Mouse (Mus musculus): ENCODE measurements around the gene Gpr62. TPM values are rescaled to one million over a fixed set of nuclear protein-coding genes. Genes with fewer than 3 reads are reported as not detected.

The Gpr62 gene
- polyA plus RNA-seq (2012) = not detected in 2 replicates

DNA sequence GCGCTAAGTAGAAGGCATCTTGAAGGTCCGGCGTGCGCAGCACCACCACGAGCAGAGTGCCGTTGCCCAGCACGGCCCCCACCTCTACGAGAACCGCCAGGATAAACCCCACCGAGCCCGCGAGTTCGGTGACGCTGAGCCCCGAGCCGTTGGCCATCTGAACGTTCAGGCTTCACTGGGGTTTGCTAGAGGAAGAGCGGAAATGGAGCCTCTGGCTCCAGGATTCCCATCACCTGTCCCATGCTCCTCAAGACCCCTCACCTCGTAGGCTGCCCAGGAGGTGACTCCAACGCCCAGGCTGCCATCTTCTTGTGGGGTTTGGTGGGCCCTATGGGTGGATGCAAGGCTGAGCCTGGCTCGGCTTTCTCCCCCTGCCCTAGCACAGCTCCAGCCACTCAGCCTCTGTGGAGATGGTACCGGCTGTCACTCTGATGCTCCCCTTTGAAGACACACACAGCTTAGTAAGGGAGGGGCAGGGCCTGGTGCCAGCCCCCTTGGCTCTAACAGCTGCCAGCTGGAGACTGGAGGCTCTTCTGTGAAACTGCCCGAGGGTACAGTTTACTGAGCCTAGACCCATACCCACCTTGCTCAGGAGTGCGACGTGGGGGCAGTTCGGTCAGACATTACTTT is at the start of gene Gpr62:
Gene Gpr62, minus strand, starts transcription at position 368 of the 630 bp plus-strand sequence.
- TF ChIP-seq GATA1 (IDR thresholded peaks at IDR 0.05; ENCODE audit: low read length) = no peak

DNA sequence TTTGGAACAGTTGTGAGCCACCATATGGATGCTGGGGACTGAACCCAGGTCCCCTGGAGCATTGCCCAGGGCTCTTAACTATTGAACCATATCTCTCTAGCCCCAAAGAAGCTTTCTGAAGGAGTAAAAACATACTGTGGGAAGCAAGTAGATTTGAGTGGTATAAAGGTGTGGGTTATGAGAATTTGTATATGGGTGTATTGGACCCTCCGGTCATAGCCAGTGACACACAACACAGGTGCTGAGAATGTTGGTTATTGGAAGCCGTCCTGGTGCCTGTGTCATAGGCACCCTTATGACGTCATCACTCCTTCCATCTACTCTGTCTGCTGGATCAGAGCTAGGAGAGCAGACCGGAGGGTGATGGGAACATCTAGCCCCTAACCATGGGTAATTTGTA is 48.5 kb upstream of the Gpr62 start, which contains the start of gene Iqcf5:
Gene Iqcf5, plus strand, starts transcription at position 301 of the 400 bp plus-strand sequence.
- no peak for TF ChIP-seq GATA1 (IDR thresholded peaks at IDR 0.05; ENCODE audit: low read length)

DNA sequence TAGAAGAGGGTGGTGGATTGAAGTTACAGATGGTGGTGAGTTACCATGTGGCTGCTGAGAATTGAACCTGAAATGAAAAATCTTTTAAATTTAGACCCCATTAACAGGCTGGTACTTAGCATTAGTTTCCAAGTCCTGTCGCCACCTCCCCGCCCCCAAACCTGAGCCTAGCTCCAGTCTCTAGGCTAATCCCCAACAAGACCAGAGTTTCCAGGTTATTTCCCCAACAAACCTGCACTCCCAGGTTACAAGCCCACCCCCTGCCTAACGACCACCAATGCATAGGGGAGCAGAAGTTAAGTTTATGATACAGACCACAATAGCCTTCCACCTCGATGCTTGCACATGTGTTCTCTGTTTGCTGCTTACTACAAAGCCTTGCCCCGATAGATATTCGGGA is 47.8 kb upstream of the Gpr62 start:
- no peak for TF ChIP-seq GATA1 (IDR thresholded peaks at IDR 0.05; ENCODE audit: low read length)

DNA sequence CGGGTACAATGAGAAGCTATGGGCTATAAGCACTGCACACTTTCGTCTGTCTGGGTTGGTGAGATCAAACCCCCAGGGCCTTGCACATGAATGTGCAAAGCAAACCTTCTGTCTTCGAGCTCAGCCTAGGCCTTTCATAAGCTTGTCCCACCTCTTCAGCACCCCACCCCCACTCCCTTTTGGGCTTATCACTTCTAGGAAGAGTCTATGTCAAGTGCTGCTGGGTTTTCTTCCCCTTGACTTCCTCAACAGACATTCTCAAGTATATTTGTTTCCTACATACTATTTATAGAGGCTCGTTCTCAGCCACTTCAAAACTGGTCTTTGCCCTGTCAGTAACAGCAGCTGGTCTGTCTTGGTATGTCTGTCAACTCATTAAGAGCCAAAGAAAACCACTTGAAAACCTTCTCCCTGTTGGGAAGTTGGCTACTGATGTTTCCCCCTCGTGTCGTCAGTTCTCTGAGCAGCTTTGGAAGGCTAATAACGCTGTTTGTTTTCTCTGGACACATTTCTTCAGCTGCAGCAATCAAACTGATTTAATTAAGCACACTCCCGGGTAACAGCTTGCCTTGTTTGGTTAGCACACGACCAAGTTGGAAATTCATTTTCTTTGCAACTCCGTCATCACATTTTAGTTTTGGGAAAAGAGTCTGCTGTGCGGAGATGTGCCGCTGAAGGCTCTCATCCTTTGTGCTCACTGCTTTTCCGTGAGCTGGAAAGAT is 47.2 kb upstream of the Gpr62 start:
- TF ChIP-seq GATA1 (IDR thresholded peaks at IDR 0.05; ENCODE audit: low read length) = no peak

DNA sequence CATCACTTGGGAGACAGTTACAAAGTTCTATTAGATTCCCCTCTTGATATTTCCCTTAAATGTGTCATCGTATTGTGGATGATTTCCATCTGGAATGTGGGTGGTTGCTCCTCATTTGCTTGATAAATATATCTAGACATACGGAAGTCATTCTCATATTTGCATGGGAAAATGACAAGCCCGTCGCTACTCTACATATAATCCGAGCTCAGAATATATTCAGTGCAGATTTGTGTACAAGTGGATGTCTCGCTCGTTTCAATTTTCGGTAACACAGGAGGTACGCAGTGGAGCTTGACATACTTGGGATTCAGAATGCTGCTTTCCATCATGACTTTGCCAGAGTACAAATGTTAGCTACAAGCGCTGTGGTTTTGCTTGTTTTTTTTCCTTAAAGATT is 43.6 kb upstream of the Gpr62 start:
- TF ChIP-seq GATA1 (IDR thresholded peaks at IDR 0.05; ENCODE audit: low read length) = no peak

DNA sequence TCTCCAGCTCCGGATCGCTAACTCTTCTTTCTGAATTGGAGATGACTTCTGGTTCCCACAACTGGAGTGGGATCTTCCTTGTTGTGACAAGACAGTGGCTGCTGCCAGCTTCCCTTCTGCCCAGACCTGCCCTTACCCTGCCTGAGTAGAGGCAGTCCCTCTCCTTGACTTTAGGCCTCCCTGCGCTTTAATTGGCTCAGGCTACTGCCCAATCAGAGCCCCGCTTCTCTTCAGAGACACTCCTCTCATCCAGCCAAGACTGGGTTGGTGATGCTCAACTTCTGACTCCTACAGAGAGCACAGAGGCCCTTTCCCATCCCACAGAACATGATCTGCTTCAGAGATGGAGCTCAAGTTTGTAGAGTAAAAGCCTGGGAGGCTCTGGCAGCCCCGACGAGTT is 38.5 kb upstream of the Gpr62 start:
- TF ChIP-seq GATA1 (IDR thresholded peaks at IDR 0.05; ENCODE audit: low read length) = no peak

DNA sequence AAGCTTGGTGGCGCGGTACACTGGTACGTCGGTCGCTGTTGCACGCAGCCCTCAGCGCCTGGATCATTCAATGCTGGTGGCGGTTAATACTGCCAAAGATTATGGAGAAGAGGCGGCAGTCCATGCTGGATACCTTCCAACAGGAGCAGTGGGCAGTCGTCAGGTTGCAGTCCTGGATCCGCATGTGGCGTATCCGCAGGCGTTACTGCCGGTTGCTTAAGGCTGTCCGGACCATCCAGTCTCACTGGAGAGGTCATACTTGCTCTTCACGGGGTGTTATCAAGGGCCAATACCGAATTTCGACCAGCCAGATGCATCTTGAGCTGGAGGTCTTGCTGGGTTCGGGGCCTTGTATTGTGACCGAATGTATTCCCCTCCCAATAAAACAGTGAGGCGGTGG is 36.1 kb upstream of the Gpr62 start:
- no peak for TF ChIP-seq GATA1 (IDR thresholded peaks at IDR 0.05; ENCODE audit: low read length)

DNA sequence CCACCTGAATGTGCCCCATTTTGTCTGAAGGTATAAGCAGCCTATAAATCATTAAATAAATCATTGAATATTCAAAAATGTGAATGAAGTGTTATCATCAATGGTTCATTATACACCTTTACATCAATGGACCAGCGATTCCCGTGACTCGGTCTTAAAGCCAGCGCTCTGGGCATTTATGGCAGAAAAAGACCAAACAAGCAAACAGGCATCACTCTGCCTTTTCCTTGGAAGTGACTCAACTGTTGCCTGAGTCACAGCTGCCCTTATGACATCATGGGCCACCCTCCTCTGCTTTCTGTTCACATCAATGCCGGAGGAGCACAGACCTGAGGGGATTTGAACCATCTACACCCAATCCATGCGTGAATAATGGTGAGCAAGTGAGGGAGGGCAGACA is 33.9 kb upstream of the Gpr62 start, which contains the start of gene Iqcf1:
Gene Iqcf1, plus strand, starts transcription at position 301 of the 400 bp plus-strand sequence.
- TF ChIP-seq GATA1 (IDR thresholded peaks at IDR 0.05; ENCODE audit: low read length) = no peak

DNA sequence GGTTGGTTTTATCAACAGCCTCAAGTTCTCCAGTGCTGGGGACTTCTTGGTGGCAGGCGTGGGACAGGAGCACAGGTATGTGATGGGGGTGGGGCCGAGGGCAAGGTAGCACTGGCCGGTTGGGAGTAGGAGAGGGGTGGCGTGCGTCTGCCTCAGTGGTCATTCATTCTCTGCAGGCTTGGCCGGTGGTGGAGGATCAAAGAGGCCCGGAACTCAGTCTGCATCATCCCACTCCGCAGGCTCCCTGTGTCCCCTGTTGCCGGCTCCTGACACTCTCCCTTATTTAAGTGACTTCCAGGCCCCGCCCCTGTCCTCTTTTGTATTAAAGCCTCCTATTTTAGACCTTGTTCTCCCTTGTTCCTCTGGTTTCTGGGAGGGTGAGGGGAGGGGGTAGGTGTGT is 19.3 kb upstream of the Gpr62 start:
- no peak for TF ChIP-seq GATA1 (IDR thresholded peaks at IDR 0.05; ENCODE audit: low read length)

DNA sequence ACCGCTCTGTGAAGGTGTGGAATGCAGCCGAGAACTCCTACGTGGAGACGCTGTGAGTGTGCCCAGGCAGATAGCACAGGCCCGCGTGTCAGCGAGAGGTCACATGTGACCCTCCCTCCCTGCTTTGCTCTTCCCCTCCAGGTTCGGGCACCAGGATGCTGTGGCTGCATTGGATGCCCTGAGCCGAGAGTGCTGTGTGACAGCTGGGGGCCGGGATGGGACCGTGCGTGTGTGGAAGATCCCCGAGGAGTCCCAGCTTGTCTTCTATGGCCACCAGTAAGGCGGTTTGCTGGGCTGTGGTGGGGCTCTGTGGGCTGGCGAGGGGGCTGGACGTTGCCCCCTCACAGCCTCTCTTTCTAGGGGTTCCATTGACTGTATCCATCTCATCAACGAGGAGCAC is 17.9 kb upstream of the Gpr62 start:
- no peak for TF ChIP-seq GATA1 (IDR thresholded peaks at IDR 0.05; ENCODE audit: low read length)

DNA sequence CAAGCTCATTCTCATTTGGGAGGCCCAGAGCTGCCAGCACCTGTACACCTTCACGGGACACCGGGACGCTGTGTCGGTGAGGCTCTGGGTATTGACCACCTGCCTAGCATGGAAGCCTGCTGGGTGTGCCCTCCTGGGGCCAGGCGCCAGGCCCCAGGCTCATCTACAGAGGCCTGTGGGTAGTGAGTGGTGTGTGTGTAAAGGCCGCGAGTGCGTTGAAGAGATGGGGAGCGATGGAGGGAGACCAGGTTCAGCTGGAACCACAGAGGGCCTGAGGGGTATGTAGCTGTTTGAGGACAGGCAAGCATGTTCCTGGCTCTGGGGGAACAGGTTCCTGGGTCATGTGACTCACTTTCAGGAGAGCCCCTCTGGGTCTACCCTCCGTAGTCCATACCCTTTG is 17.4 kb upstream of the Gpr62 start:
- TF ChIP-seq GATA1 (IDR thresholded peaks at IDR 0.05; ENCODE audit: low read length) = no peak

DNA sequence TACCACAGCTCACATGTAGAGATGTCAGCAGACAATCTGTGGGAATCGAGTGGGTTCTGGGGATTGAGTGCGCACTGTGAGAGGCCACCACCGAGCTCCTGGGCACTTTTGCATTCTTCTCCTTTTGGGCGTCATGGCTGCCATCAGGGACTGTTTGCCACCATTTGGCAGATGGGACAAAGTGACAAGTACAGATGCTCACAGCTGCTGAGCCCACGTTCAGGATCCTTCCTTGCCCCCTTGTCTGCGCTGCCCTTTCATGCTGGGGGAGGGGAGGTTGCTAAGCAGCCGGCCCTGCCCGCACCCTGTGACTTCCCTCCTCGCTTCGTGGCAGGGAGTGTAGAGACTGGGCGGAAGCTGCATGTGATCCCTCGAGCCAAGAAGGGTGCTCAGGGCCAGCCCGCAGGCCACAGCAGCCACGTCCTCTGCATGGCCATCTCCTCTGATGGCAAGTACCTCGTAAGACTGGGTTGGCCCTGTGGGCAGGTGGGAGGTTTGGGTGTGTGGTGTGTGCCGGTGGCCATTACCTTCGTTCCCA is 16.9 kb upstream of the Gpr62 start:
- TF ChIP-seq GATA1 (IDR thresholded peaks at IDR 0.05; ENCODE audit: low read length) = no peak

DNA sequence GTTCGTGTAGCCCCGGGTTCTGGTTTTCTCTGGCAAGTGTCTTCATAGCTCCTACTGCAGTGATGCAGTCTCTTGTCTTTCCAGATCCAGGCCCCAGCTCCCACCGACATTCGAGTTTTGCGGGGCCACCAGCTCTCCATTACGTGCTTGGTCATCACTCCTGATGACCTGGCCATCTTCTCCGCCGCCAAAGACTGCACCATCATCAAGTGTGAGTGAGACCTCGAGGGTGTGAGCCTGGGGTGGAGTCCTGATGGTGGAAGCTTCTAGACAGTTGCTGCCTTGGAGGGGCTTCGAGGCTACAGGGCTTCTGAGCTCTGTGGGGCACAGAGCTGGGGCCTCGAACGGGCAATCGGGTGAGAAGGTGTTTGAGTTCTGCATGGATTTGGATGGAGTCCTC is 15.9 kb upstream of the Gpr62 start:
- TF ChIP-seq GATA1 (IDR thresholded peaks at IDR 0.05; ENCODE audit: low read length) = no peak

DNA sequence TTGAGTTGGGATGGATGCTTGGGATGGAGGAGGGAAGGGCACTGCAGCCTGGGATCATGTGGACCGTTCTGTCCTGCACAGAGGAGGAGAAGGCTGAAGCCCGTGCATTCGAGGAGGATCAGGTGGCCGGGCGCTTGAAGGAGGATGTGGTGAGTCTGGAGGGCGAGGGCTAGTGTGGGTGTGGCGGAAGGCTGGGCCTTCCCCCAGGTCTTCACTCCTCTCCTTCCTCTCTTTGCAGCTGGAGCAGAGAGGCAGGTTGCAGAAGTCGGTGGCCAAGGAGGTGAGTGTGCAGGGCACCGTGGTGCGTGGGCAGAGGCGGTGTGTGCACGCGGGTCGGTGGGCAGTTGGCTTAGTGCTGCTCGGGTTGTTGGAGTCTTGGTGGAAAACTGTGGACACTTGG is 15.3 kb upstream of the Gpr62 start:
- TF ChIP-seq GATA1 (IDR thresholded peaks at IDR 0.05; ENCODE audit: low read length) = no peak

DNA sequence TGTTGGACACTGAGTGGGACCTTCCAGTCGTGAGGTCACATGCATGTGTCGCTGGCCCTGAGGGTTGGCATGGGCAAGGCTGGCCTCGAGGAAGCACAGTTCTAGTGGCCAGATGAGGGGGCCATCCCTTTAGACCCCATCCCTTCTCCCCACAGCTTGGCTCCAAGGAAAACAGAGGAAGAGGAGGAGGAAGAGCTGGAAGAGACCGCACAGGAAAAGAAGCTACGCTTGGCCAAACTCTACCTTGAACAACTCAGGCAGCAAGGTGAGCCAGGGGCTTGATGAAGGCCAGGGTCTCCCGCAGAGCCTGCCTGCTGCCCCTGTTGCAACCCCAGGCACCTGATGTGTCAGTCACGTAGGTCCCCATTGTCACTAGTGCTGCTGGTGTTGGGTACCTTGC is 14.8 kb upstream of the Gpr62 start:
- no peak for TF ChIP-seq GATA1 (IDR thresholded peaks at IDR 0.05; ENCODE audit: low read length)

DNA sequence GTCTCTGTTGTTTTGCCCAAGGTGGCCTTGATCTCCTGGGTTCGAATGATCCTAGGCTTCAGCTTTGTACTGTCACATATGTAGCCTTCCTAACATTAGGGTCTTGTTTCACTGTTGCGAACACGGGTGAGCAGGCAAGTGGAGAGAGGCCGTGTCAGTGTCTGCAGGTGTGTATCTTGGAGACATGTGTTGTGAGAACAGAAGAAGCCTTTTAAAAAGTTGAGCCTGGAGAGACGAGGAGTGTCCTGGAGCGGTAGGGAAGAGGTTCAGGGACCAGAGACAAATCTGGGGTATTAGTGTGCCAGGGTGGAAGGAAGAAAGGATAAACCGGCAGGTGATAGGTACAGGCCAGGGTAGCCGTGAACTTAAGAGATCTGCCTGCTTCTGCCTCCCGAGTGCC is 12.4 kb upstream of the Gpr62 start:
- no peak for TF ChIP-seq GATA1 (IDR thresholded peaks at IDR 0.05; ENCODE audit: low read length)

DNA sequence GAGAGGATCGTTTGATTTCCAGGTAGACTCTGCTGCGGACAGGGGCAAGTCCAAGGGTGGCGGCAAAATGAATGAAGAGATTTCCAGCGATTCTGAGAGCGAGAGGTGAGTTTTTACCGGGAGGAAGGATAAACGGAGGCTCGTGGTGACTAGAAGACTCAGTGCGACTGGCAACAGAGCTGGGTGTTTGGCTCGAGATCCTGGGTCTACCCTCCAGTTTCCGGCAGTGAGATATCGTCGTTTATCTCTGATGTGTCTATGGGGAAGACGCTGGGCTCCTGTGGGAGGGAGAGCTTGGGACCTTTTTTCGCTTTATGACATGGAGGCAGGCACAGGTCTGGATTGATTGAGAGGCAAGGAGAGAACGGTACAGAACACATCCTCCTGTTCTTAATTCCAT is 11.9 kb upstream of the Gpr62 start:
- TF ChIP-seq GATA1 (IDR thresholded peaks at IDR 0.05; ENCODE audit: low read length) = no peak
